Mouse (Mus musculus) neutrophil, adult 5-6 weeks (primary cell): ENCODE measurements around the gene Hpse. TPM values are rescaled to one million over a fixed set of nuclear protein-coding genes. Genes with fewer than 3 reads are reported as not detected.

ENCODE experiments used
- ATAC-seq: fragments of 151-379, 151-347 bp; 2 replicates; pipeline ENCODE4 v1.8.0; 2017; ENCODE audit warnings: mild to moderate bottlenecking, moderate TSS enrichment; ENCODE audit not compliant: insufficient number of reproducible peaks, poor library complexity, low FRiP score, severe bottlenecking; ENCODE audit errors: extremely low read depth
- total RNA-seq: library from RNA; stranded (forward); fragments of 200-1000 nt; gene quantifications from 2 replicates; pipeline ENCODE4 v1.2.3, GENCODE M21; 2017

Gene Hpse
- 18.2 and 19.7 TPM in 2 replicates for total RNA-seq

DNA sequence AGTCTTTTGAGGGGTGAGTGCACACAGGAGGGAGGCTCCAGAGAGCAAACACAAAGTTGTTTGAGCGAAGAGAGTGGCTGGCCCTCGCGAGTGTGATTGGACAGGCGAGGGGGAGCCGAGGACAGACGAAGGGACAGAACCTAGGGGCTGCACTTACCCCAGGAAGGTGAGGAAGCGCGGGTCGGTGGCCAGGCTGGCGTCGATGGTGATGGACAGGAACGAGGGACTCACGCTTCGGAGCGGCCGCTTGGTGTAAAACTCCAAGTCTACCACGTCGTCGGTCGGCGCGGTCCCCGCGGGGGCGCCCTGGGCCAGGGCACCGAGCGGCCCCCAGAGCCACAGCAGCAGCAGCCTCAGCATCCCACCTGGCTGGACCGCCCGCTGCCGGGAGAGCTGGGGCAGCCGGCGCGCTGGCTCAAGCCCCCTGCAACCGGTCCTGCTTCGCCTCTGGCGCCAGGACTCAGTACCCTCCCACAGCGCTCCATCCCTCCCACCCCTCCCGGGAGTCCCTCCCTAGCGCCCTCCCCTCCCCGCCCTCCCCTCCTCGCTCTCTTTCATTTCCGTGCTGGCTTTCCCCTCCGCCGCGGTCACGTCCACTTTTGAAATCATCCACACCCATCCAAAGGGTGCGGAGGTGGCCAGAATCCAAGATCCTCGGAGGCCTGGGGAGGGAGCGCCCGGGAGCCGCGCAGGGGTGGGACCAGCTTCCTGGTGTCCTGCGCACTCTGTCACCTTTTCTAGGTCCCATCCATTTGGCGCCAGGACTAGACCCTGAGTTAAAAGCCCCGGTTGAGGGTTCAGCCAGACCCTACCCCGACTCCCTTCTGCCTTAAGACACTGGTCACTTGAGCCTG lies at the start of gene Hpse:
Gene Hpse, minus strand, starts transcription at position 482 of the 854 bp plus-strand sequence.
- ATAC-seq, result peak; percentile 49

DNA sequence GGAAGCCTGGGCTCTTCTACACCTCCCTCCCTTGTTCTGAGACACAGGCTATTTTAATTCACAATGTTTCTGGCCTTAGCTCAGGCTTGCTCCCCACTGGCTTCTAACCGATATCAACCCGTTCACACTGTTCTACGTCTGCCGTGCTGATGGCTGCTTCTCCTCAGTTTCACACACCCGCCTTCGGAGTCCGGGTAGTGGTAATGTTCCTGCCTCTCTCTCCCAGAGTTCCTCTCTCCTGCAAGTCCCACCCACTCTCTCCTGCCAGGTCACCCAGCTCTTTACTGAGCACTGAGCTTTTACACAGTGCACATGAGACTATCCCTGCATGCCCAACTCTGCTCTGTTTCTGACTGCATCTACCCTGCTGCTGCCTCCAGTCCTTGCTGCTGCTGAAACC lies 46.5 kb upstream of the Hpse start:
- no peak for ATAC-seq

DNA sequence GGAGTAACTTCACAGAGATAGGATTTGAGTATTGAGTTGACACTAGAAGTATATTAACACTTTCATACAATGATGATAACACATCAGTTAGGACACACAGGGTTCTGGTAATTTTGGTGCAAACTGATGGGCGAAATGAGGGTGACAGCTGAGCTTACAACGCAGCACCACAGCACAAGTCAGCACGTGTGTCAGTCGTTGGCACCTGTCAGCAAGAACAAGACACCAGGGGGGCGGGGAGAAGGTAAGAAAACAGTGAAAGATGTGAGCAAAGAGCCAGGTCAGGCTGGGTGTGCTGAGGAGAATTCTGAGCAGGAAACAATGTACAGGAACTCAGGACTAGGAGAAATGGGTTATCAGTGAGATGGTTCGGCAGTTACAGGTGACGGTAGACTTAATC lies 42.2 kb upstream of the Hpse start:
- ATAC-seq, result no peak

DNA sequence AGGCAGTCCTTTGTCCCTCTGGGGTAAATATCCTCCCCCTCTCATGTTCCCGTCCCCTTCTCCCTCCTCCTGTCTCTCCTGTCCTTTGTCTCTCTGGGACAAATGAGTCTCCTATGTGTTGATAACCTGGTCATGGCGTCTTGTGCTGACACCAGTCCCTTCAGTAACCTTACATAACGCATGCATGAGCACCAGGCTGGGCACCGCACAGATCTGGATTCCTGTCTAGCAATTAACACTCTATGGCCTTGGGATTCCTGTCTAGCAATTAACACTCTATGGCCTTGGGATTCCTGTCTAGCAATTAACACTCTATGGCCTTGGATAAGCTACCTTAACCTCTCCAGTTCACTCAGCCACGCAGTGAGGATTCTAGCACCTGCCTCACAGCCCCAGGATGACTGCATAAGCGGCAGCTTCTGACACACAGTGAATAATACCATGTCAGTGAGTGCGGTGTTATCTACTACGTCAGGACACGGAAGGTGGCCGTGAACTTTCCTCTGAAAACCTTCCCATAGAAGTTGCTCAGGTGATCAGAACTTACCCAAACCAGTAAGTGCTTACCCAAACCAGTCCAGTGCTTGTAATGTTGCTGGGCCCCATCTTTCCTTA lies 40.6 kb upstream of the Hpse start:
- no peak for ATAC-seq

DNA sequence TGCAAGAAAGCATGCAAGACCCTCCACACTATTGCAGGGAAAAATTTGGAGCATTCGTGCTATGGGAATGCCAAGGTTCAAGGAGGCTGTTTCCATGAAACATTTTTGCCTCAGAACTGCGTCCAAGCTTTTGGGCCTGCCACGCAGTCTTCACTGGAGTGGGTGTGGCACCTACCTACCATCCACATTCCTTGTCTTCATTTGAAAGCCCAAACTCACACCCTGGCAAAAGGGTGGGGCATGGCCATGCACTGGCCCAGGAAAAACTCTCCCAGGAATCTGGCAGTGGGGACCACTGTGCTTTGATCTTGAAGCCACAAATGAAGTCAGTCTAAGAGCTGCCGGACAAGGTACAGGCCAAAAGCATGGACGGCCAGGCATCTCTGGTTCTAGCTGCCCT lies 38.6 kb upstream of the Hpse start:
- no peak for ATAC-seq

DNA sequence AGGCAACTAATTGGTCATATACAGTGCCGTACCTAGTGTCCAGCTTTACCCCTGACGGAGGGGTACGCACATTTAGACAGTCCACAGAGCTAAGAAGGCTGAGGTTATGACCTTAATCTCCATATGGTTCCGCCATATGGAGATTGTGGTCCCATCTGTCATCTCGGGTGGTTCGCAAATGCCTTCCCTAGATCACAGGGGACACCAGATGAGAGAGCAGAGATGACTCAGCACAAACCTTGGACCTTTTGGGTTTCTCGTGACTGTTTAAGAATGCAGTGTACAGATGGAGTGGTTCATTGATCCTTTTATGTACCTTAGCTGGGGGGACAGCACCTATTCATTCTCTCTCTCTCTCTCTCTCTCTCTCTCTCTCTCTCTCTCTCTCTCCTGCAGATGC lies 33.9 kb upstream of the Hpse start:
- ATAC-seq, result no peak

DNA sequence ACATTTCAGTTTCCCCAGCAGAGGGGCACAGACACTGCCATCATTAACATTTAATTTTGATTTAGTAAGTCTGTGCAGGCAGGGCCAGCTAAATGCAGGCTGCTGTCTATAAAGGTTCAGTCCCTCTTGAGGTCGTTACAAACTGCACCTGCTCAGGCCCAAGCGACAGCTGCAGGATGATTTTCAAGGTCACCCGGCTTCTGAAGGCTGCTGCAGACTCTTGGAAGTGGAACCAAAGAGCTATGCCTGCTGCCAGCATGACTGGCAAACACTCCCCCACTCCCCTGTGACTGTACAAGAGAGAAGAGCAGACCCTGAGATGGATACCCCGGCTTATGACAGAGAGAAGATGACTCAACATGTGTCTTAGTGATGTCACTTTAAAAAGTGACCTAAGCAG lies 32.1 kb upstream of the Hpse start:
- ATAC-seq, result no peak

DNA sequence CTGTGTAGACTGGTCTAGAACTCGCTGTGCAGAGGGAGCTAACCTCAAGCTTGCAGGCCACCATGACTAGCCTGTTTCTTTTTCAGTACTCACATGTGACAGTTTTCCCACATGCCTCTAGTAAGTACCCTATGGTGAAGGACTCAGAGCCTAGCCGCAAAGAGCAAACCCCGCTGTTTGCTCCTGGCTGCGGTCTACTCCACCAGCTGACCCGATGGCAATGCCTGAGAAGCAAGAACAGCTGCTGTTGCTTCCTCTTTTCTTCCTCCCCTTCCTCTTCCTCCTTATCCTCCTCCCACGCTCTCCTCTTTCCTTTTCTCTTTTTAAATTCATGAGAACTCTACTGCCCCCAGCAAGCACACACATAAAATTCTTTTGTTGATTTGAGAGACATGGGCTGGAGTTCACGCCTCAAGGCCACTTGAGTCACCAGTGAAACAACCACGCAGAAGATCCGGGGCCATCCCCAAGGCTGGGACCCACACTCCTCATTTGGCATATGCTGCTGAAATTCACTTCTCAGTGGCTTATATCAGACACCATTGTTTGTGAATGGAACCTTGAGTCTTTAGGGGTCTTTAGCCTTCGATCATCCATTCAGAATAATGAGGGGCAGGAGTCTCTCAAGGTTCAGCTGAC lies 31.2 kb upstream of the Hpse start:
- ATAC-seq, result peak; percentile 61; the same call in 1 of the 2 replicates

DNA sequence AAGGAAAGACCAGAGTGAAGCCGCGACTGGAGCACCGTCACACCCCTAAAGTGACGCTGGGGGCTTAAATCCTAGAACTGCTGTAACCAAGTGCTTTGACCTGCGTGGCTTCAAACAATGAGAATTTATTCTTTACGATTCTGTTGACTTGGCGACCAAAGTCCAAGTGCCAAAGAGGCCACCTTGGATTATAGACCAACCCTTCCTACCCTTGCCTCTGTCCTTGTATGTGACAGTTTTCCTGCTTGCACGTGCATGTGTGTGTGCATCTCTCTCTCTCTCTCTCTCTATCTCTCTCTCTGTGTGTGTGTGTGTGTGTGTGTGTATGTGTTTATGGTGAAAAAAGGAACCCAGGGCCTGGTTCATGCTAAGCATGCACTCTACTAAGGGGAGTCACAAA lies 19.3 kb upstream of the Hpse start:
- ATAC-seq, result no peak

DNA sequence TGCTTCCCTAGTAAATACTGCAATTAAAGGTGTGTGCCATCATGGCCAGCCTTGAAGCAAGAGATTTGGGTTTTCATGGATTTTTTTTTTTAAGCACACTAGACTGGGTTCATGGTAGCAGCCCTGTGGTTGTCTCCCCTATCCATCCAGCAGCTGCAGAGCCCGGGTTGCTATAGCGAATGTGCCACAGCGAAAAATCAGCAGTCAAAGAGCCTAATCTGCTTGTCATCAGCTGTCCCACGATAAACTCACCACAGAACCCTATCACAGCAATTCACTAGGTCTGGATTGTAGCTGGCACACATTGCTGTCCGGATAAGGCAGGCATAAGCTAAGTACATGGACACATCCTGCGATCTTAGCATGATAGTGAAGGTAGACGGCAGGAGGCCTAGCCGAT lies 17.4 kb upstream of the Hpse start:
- no peak for ATAC-seq

DNA sequence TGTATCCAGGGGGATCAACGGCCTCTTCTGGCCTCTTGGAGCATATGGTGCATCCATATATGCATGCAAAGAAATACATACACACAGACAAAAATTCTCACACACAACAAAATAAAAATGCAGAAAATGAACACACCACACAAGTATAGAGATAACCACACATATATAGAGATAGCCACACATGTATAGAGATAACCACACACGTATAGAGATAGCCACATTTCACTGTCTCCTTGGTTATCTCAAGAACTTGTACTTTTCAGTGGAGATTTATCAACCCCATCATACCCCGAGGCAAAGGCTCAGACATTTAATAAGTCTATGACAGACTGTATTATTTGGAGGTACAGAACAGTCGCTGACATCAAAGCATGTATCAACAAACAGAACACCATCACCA lies 15.0 kb upstream of the Hpse start:
- no peak for ATAC-seq

DNA sequence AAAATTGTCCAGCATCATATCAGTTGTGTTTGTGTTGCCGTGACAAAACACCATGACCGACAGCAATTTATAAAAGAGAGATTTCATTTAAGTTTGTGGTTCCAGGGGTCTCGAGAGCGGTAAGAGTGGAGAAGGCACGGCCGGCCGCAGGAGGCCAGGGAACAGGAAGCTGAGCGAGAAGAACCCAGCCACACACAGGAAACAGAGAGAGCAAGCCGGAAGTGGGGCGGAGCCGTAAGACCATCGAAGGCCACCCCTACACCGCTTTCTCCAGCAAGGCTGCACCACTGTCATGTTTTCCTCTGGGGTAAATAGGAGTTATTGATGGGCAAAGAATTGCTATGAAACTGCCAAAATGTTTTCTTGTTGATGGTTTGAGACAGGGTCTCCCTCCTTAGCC lies 9.2 kb upstream of the Hpse start:
- ATAC-seq, result peak; percentile 90

DNA sequence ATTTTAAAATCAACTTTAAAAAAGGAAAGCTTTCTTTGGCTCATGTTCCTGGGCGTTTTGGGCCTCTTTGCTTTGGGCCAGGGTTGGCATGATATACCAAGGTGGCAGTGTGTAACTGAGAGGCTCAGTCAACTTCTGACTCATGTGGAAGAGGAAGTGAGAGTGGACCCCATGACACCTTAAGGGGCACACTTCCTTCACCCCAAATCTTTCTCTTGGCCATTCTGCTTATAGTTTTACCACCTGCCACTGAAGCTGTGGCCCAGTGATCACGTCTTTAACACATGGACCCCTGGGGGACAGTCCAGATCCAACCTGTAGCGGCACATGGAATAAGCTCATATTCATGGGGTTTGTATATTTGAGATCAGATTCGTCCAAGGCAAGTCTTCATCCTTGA lies 6.5 kb upstream of the Hpse start:
- peak; percentile 75 for ATAC-seq

DNA sequence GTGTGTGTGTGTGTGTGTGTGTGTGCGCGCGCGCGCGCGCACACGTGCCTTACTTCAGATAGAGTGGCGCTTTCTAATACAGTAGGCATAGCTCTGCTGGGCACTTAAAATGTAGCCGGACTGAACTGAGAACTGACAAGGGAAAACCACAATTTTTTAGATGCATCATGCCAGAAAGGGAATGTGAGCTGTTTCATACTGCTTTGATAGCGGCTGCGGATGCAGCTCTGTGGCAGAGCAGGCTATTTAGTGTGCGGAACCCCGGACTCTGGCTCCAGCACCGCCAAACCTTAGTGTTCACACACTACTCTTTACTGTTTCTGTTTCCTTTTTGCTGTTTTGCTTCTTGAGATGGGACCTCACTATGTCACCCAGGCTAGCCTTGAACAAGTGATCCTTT lies 2.8 kb downstream of the Hpse start:
- no peak for ATAC-seq

DNA sequence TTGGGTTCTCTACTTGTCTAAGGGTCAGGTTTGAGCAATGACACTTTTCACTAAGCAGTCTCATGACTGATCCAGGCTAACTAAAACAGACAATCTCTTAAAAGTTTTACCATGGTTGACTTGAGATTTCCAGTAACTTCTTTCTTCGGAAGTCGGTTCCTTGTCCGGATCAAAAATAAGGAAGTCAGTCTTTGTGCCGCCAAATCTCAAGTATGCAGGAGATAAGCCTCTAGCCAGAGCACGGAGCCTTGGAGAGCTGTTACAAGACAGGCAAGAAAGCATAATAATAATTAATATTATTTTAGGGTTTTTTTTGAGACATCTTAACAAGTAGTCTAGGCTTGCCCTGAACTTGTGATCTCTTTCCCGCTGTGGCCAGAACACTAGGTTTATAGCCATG lies 8.3 kb downstream of the Hpse start:
- no peak for ATAC-seq

DNA sequence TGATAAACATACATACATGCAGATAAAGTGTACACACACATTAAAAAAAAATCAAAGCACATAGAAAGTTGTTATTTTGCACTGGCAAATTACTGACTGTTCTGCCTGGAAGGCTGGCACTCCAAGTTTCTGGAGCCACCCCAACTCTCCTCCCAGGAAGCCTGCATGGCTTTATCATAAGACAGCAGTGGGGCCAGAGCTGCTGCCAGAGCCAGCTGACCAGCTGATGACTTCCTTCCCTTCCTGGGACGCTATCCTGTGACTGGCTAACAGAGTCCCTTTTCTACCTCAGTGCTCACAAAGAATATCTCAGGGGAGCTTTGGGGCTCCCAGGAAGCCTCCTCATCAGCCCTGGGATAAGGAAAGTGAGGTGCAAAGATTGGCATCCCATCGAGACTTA lies 9.5 kb downstream of the Hpse start:
- ATAC-seq, result no peak

DNA sequence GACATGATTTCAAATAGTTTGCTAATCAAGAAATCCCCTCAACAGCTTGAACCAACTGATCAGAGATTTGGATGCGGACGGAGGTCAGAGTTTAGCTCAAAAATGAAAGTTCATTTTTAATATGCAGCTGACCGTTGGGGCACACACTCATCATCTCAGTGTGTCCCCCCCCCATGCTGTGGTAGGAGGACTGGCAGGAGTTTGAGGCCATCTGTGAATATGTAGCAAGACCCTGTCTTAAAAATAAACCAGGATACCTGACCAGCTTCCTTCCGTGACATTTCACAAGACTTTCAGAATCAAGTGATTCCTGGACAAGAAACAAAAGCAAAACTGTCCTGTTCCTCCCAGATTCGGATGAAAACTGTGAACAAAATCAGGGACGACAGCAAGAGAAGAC lies 10.5 kb downstream of the Hpse start:
- ATAC-seq, result no peak

DNA sequence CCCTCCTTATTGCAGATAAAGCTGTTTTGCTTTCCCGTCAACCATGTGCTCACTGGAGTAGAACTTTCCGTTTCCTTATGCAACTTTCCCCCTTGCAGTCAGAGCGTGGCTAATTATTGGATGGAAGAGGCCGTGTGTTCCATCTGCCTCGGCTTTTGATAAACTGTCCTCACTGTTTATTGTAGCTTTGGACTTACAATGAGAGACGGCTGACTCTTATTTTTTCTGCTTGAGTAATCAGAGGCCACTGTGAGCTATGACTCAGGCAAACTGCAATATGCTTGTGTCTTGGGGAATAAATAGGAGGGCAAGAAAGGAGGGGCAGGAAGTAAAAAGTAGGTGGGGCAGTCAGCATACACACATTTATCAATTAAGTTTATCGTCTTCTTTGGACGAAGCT lies 12.8 kb downstream of the Hpse start:
- no peak for ATAC-seq

DNA sequence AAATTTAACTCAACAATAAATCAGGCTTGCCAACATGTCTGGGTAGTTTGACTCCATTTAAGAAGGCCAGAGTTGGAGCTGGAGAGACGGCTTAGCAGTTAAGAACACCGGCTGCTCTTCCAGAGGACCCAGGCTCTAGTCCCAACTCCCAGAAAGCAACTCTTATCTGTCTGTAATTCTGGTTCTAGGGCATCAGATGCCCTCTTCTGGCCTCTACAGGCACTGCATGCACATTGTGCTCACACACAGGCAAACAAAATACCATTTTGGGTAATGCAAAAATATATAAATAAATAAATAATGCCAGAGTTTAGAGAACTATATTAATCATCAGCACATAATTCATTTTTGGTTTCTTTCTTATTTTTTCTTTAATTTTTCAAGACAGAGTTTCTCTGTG lies 15.2 kb downstream of the Hpse start:
- ATAC-seq, result no peak

DNA sequence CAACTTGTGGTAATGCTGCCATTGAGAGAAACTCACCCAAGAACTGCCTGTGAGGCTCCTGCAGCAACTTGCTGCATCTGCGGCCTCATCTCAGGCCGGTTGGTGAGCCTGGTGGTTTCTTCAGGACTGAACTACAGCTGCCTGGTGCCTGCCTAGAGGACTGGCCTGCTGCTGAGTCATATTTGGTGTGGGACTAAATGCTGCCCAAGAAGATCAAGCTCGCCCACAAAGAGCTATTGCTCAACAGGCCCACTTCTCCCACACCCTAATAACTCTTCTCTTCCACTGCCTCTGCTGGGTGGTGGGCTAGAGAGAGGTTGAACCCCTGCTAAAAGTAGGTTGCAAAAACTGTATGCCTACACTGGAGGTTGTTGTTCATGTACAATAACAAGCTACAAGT lies 17.2 kb downstream of the Hpse start:
- no peak for ATAC-seq
